Mouse (Mus musculus) bone marrow, adult 2 months (tissue): ENCODE measurements around the gene Lama4.

ENCODE experiments used
- CTCF ChIP-seq: fragments of 200-500 bp; IDR thresholded peaks from 2 replicates; pipeline ENCODE4 v1.5.1; 2011; ENCODE audit warnings: low read length, control low read depth; ENCODE audit not compliant: control insufficient read depth, insufficient read depth
- POLR2A ChIP-seq: fragments of 200-500 bp; IDR thresholded peaks from 2 replicates; pipeline ENCODE4 v1.6.1; 2011; ENCODE audit warnings: low read depth, mild to moderate bottlenecking, control low read depth, low read length, borderline replicate concordance; ENCODE audit not compliant: control insufficient read depth

GRCm38 (mm10) chr10:39002521-39002920, 37.2 kb downstream of the Lama4 start:
- no peak for TF ChIP-seq CTCF
- TF ChIP-seq POLR2A, result no peak
